Mouse (Mus musculus) megakaryocyte progenitor cell, adult 5-6 weeks (primary cell): Measurements from ENCODE around the gene Fam240a. TPM values are rescaled to one million over a fixed set of nuclear protein-coding genes. Genes with fewer than 3 reads are reported as not detected.

ENCODE experiments used
- ATAC-seq: replicated peaks from 2 replicates; pipeline ENCODE4 v1.8.0; 2016; ENCODE audit warnings: mild to moderate bottlenecking, moderate TSS enrichment, inconsistent platforms; ENCODE audit not compliant: poor library complexity
- total RNA-seq, 2 experiments: library from RNA; stranded (forward) in 1 of 2; stranded (reverse) in 1 of 2; fragments of 157-497, 149-512 nt in 1 of 2; fragments of 200-1000 nt in 1 of 2; gene quantifications; 2 replicates each; pipeline versions ENCODE4 v1.2.3 to v1.2.4; 2015 to 2017

Fam240a gene
- total RNA-seq, 2 experiments from 2014 or later = not detected

DNA sequence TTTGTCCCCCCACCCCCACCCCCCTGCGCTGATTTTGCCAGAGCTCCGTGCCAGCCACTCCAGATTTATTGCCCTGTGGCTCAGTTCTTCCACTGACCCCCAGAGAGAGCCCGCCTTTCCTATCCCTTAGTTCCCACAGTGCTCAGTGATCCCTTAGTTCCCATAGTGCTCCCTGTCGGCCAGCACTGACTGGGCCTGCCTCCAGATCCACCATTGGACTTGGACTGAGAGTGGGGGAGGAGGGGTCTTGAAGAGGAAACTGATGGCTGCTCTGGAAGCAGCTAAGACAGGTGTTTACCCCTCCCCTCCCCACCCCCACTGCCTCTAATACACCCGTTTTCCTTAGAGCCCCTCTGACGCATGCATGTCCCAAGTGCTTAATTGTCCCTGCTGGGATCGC lies 20.7 kb downstream of the Fam240a start:
- ATAC-seq = no peak

DNA sequence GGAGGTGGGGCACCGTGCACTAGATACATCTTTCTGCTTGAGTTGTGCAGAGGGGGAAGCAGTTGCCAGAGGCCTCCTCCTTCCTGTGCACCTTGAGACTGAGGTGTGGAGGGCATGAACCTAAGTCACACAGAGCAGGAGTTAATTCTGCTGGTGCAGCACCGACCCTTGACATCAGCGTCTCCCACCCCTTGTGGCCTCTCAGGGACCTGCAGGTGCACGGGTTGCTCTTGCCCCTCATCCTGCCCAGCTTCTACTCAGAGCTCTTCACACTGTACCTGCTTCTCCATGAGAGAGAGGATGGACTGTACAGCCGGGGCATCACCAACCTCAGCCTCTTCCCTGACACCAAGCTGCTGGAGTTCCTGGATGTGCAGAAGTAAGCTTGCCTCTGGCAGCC lies 21.2 kb downstream of the Fam240a start:
- ATAC-seq = no peak

DNA sequence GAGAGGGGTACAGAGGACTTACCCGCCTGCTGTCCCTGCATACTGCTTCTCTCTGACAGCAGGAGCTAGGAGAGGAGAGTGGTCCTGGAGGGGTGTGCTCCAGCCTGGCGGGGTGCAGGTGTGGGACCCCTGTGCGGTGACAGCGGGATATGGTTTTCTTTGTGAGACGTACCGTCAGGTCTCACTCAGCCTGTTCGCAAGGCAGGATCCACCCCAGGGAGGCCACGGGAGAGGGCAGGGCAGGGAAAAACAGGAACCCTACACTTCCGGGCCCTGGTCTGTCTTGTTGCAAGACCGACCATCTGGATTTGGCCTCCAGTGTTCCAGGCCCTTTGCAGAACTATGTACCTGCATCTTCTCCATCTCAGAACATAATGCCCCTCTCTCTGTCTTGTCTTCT lies 23.2 kb downstream of the Fam240a start:
- ATAC-seq = peak; percentile 35; the same call in 1 of the 2 replicates

DNA sequence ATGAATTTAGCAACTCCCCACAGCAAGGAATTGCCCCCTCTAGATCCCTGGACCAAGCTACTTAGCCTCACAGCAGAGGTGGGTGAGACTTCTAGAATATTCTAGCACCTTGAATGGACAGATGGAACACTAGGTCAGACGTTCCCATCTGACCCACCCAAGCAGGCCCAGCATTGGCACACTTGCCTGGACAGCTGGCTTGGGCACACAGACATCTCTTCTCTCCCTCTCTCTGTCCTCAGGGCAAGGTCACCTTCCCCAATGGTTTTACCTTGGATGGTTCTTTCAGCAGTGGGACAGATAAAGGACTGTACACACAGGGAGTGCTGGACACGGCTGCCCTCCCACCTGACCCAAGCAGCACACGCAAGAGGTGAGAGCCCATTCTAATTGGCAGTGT lies 24.1 kb downstream of the Fam240a start:
- no peak for ATAC-seq

DNA sequence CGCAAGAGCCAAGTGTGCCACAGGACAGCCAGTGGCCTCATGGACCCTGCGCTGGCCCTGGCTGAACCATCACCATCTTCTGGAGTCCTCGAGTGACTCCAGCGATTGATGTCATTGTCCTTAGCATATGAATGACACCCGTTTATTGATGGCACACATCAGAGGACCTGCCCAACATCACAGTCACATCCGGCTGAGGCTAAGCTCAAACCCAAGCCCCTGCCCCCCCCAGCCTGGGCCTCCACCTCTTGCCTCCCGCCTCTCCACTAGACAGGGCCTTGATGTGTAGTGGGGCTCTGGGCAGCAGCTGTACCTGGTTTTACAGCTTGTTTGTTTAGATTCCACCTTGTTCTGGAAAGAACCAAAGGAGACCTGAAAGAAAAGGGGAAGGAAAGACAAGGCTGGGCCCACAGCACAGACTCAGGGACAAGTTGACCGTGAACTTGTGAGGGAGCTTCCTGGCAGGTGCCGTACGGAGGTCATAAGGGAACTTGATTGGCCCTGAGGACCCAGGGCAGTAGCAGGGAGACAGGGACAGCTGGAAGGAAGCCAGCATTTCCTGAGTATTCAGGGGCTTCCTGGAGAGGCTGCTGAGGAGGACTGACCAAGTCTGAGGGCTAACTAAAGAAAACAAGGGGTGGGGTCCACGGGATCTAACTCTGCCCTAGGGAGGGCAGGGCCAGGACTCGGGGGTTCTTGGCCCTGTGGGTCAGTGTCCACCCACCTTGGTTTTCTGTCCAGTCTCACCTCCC lies 25.4 kb downstream of the Fam240a start:
- ATAC-seq = peak; percentile 24; the same call in 1 of the 2 replicates

DNA sequence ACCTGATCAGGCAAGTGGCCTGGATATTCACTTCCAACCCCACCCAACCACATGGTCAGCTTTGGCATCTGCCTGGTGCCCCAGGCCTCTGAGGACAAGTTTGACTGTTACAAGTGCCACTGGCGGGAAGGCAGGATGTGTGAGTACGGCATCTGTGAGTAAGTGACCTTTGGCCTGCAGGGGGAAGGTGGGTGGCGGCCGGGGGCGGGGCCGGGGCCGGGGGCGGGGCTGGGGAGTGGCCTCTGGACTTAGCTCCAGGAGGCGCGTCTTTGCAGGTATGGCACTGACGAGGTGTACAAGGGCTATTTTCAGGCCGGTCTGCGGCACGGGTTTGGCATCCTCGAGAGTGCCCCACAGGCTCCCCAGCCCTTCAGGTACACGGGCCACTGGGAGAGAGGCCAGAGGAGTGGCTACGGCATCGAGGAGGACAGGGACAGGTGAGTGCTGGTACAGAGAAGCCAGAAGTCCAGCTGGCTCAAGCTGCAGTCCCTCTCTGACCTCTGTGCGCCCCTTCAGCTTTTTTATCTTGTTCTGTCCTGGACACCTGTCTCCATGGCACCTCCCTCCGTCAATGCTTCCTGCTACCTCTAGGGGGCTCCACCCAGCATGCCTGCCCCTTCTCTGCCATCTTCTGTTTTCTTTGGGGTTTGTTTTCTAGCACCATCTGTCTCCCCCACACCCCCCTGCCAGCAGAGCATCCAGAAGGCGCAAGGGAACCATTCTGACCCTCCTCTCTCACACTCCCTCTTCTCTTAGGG lies 26.5 kb downstream of the Fam240a start:
- no peak for ATAC-seq

DNA sequence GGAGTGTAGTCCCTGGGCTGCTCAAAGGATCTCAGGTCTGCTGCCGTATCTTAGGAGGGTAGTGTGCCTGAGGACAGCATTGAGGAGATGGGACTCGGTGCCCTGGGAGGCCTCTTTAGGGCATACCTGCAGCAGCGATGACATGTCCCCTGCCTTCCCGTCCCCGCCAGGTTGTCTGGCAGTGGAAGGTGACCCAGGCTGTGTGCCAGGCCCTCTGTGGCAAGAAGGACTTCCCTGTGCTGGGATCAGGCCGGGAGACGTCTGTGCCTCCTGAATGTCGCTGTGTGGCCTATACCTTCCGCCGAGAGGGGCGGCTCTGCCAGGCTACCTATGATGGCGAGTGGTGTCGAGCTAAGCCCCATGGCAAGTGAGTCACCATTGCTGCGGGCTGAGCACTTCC lies 27.7 kb downstream of the Fam240a start:
- no peak for ATAC-seq

DNA sequence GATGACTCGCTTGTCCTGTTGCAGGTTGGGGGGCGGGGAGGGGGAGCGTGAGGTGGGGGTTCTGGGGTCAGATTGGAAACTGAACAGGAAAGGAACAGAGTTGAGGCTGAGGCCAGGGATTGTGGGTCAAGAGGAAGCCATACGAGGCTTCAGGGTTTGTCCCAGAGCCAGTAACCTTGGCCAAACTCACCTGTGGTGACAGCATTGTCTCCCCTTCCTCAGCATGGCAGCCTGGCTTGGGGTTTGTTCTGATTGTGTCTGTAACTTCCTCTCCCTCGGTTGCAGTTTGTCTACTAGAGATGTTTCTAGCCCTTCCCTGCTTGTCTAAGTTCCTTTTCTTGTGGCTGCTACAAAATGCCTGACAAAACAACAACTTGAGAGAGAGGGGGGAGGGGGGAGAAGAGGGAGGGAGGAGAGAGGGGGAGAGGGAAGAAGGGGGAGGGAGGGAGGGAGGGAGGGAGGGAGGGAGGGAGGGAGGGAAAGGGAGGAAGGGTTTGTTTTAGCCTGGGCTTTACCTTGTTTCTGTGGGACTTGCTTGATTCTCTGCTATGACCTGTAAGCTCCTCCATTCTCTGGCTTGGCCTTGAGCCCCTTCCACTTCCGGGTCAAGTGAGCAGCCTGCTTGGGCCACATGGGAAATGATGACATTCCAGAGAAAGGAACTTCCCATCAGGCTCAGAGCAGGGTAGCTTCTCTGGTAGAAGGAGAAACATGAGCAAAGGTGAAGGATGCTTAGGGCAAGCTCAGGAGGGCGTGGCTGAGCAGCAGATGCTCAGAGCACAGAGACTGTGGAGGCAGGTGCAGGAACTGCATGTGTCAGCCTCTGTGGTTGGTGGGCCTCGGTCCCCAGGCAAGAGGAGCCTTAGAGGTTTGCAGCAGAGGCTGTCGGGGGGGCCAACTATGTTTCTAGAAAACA lies 29.0 kb downstream of the Fam240a start:
- ATAC-seq = no peak

DNA sequence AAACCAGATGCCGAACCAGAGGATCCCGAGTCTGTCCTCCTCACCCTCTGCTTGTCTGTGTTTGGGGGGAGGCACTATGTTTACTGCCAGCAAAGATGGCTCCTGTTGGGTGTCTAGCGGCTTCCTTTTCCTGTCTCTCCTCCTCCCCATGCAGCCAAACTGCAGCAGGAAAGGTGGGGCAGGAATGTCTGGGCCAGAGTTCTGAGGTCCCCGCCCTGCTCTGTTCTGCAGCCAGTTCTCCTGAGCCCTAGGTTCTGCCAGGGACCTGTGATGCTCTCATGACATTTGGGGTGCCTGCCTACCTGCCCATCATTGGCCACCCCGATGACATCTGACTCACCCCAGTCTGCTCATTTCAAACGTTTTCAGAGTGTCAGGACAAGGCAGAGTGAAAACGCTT lies 34.7 kb downstream of the Fam240a start:
- no peak for ATAC-seq

DNA sequence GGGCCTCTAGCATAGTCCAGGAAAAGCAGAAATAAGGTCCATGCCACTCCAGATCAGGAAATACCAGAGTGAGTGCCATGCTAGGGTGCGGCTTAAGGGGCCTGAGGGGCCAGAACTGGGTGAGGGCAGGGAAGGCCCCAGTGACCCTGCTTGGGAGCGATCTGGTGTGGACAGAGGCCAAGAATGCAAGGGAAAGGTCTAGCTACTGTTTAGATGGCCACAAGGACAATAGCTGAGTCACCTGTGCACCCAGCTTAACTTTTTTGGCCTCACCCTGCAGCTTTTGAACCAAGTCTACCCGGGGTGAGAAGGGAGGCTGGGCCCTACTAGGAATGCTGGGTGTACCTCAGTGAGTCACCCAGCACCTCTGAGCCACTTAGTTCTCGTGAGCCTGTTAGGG lies 35.9 kb downstream of the Fam240a start:
- no peak for ATAC-seq

DNA sequence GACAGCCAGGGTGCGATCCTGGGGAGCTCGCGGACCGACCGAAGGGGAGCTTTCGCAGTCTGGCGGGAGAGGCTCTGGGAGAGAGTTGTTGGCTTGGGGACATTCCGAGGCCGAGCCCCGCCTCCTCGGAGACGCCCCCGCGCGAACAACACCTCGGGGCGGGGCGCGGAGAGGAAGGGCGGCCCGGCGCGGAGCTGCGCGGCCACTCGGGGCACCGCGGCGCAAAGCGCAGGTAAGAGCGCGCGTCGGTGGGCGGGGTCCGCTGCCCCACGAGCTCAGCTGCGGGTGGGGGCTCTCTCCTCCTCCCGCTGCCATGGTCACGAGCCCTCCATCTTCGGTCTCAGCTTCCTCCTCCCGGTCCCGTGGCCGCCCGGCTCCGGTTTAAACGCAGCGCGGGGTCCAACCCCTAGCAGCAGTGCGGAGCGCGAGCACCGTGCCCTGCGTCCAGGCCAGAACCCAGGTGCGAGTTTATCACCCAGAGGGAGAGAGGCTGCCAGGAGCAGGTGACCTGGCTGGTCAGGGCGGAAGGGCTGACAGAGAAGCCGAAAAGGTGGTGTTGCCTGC lies 36.6 kb downstream of the Fam240a start, which contains the start of gene Tmie:
Gene Tmie (minus strand): TSS at position 116 of the 564 bp plus-strand sequence.
- ATAC-seq = peak; percentile 40

DNA sequence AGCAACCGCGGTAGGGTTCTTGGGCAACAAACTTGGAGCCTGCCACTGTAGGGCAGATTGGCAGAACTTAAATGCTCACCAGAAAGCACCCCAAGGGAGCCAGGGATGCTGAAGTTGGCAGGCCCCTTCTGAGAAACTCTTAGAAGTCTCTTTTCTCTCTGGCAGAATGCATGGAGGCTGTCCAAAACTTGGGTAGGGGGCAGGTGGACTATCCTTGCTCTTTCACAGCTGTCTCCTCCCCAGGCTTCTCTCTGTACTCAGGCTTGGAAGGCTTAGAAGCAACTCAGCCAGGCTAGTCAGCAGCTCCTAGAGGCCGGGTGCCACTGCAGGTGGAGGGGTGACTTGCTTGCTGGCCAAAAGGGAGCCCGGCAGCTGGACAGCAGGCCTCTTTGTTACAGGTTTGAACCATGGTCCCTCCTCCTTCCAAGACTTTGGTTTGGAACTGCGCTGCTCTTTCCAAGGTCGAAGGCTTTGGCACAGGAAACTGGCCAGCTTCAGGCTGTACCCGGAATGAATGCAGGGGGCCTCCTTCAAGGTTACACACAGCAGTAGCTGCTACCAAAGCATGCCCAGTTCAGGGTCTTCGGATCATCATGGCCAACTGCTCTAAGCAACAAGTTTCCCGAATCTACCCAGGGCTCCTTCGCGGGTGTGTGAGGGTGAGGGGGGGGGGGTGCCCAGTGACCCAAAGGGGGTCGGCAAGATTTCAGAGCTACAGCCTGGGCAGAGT lies 37.3 kb downstream of the Fam240a start, which contains the start of gene Als2cl:
Gene Als2cl (plus strand): TSS at position 680 of the 730 bp plus-strand sequence.
- ATAC-seq = no peak

DNA sequence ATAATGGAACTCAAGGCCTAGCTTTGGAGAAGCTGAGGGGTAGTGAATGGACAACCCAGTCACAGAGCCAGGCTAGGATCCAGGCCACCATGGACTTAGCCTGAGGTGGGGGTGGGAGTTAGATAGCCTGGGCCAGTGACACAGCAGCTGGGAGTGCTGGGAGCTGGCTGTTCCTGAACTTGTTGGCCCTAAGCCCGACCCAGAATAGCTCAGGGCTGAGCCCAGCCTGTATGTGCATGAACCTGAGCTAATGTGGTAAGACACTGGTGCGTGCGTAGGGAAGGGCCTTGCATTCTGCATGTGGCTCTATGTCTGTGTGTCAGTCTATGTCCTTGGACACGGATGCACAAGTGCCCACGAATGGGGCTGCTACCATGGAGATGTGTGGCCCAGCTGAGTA lies 38.8 kb downstream of the Fam240a start:
- ATAC-seq = no peak

DNA sequence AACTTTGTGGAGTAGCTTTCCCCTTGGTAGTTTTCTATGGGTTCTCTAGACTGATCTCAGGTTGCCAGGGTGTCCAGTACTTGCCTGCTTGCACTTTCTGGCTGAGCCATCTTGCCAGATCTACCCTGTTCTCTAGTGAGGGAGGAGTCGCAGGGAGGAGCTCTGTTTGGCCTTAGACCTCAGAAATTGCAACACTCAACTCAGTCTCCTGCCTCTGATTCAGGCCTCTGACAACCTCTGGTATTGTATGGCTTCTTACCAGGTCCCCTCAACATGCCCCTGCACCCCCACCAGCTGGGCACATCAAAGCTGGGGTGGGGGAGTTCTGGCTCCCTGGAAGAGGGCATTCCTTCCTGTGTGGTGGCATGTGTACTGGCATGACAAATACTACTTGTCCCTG lies 39.3 kb downstream of the Fam240a start:
- 0 out of 2 replicates have a peak, but pooled peaks have one; percentile 29 for ATAC-seq

DNA sequence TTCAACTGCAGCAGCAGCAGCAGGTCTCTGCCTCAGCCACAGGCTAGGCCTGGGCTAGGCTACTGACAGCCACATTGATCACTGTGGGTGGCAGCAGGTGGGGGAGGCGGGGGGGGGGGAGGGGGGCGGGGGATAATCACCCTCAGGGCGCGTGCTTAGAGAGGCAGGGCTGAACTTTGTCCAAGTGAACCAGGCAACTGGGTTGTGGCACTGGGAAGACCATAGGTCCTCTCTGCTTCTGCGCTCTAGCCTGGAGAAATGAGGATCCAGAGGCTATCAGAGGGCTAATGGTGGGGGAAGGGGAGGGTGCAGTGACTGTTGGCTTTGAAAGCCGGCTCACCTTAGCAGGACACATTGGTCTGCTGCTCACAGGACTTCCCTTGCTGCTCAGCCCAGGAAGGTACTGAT lies 41.4 kb downstream of the Fam240a start:
- no peak for ATAC-seq

DNA sequence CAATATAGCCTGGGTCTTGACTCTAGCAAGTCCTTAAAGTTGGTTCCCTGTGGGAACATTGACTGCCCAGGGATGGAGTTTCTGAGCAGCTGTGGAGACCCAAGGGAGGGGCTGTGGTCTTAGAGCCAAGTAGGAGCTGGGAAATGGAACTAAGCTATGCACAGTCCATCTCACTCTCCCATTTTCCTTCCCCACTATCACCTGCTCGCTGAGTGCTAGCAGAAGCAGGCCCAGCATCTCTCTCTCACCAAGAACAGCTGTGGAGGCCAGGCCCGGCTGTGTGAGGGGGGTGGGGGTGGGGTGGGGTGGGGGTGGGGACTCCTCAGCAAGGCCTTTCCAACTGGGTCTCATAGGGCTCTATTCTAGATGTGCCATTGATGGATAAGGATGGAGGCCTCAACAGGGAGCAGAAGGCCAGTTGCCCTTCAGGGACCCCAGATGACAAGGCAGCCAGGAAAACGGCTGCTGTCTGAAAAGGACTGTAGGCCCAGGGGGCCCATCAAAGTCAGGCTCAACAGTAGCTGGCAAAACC lies 41.9 kb downstream of the Fam240a start:
- no peak for ATAC-seq

DNA sequence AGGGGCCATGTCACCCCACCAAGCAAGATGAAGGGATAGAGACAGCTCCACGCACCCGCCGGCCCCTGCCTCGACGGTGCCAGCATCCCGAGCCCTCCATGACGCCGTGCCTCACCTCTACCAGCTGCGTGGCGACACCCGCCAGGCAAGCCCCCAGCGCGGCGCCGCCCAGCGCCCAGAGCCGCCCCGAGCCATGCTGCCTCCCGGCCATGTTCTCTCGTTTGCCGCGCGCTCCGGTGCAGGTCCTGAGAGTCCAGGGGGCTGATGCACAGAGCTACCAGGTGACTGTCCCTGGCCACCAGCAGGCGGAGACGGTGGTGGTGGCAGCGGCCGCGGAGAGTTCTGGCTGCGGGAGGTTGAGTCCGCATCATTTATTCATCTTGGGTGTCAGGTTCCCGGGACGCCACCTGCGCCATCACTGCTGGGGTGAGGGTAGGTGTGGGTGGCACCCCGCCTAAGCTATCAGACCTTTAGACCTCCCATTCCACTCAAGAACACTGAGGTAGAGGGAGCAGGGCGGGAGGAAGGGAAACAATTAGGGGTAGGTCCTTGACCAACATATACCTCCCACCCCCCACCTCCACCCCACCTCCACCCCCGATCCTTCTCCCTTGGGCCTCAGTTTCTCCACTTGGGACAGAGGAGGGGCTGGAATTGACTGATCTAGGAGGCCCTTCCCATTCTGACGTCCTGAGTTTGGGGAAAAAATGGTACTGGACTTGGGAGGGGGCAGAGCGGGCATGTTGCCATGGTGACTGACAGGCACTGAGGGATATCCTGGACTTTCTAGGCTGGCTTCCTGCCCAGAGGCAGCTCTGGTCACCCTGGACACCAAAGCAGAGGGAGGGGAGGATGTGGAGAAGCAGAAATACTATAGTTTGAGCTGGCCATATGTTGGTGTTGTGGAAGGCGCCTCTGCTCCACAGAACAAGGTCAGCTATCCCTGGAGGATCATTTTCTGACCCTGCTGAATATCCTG lies 42.7 kb downstream of the Fam240a start:
- ATAC-seq = no peak

DNA sequence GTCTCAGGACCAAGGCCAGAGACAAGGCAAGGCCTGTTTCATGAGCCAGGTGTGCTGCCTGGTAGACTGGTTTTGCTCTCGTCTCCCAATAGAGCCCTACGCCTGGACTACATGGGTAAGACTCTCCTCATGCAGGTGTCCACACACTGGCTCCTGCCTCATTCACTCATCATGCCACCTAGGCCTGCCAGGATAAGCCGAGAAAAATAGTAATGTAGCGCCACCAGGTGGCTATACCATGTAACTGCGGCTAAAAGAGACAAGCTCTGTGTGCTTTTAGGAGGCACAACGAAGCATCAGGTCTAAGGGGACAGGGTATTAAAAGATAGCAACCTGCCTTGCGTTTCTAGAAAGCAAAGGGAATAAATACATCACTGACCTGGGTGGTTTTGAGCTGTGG lies 45.6 kb downstream of the Fam240a start:
- peak; percentile 89 for ATAC-seq
